ENCODE assay signal across 17 mouse cellular contexts in genomic region chr4:105860930-105861653, GRCm38 (mm10).
DNase-seq lines count a peak whose midpoint lies in the region; ATAC-seq lines count a peak whose summit lies in the region.
"Had no signal": no experiment of that assay in that cellular context is flagged by ENCODE, and none has a peak within 500 bp of the region (broad histone marks: within the 10 kb centered on the region; RNA-seq: fewer than 3 reads in every experiment).

No protein-coding gene starts in this region.

- H3K9ac ChIP-seq in hindbrain, embryonic 14.5 days, result no peak overlapping the region
- H3K9ac ChIP-seq: hindbrain, embryonic 13.5 days; lung, embryonic 14.5 days; neural tube, embryonic 13.5 days had no signal

- peak overlapping the region; percentile 35; the same call in 1 of the 2 replicates for H3K27ac ChIP-seq in hindbrain, embryonic 10.5 days
- no peak overlapping the region for H3K27ac ChIP-seq in hindbrain, embryonic 14.5 days
- peak overlapping the region; percentile 83 for H3K27ac ChIP-seq in embryonic facial prominence, embryonic 10.5 days (replicated peaks)
- H3K27ac ChIP-seq: heart, adult 2 months; hindbrain, embryonic 13.5 days; neural tube, embryonic 13.5 days had no signal

- H3K4me2 ChIP-seq in hindbrain, embryonic 14.5 days (replicated peaks), result no peak overlapping the region
- H3K4me2 ChIP-seq: hindbrain, embryonic 13.5 days; lung, embryonic 14.5 days; midbrain, embryonic 11.5 days; neural tube, embryonic 13.5 days had no signal

- DNase-seq in hindbrain, embryonic 10.5 days (ENCODE audit: low spot score), result peak; percentile 66
- no peak for DNase-seq in hindbrain, embryonic 14.5 days (ENCODE audit: low spot score)
- DNase-seq in NIH3T3 (ENCODE audit: low read depth), result peak; percentile 76
- peak; percentile 93 for DNase-seq in embryonic facial prominence, embryonic 10.5 days (ENCODE audit: low spot score)
- peak; percentile 90 for DNase-seq in hindlimb bud, embryonic 11.5 days (ENCODE audit: extremely low spot score, low read depth, low spot score)
- DNase-seq in layer of hippocampus, postnatal 14 days (ENCODE audit: low spot score in 2 of 2), result no peak
- no peak for DNase-seq in adrenal gland, postnatal 36 days
- DNase-seq in cerebellum, adult 8-10 months, result no peak
- DNase-seq: cerebellum, postnatal 36 days; heart, adult 2 months; kidney, postnatal 25 days; lung, embryonic 14.5 days; thymus, postnatal 36 days had no signal

- no peaks in the 10 kb centered on the region for H3K27me3 ChIP-seq in hindbrain, embryonic 10.5 days (ENCODE audit: insufficient read depth, poor library complexity, severe bottlenecking)
- no peaks in the 10 kb centered on the region for H3K27me3 ChIP-seq in hindbrain, embryonic 14.5 days (ENCODE audit: control insufficient read depth, insufficient read depth, low read length)
- H3K27me3 ChIP-seq in embryonic facial prominence, embryonic 10.5 days (replicated peaks; ENCODE audit: low read depth, poor library complexity, severe bottlenecking), result no peaks in the 10 kb centered on the region
- H3K27me3 ChIP-seq: hindbrain, embryonic 13.5 days; neural tube, embryonic 13.5 days had no signal

- H3K4me1 ChIP-seq in hindbrain, embryonic 10.5 days (replicated peaks), result peaks cover 13% of the 10 kb centered on the region; the same call in 1 of the 2 replicates
- no peaks in the 10 kb centered on the region for H3K4me1 ChIP-seq in hindbrain, embryonic 14.5 days (replicated peaks; ENCODE audit: control insufficient read depth, insufficient read depth, low read length)
- peaks cover 35% of the 10 kb centered on the region for H3K4me1 ChIP-seq in embryonic facial prominence, embryonic 10.5 days
- H3K4me1 ChIP-seq: hindbrain, embryonic 13.5 days; neural tube, embryonic 13.5 days had no signal

- 60% methylated on average over 11 of the region's 11 CpGs for WGBS in hindbrain, embryonic 10.5 days
- 78% methylated on average over 11 of the region's 11 CpGs for WGBS in hindbrain, embryonic 14.5 days
- WGBS in embryonic facial prominence, embryonic 10.5 days, result 21% methylated on average over 11 of the region's 11 CpGs

- H3K9me3 ChIP-seq in hindbrain, embryonic 10.5 days, result no peaks in the 10 kb centered on the region
- H3K9me3 ChIP-seq in hindbrain, embryonic 14.5 days (ENCODE audit: control insufficient read depth, low read length), result no peaks in the 10 kb centered on the region
- no peaks in the 10 kb centered on the region for H3K9me3 ChIP-seq in embryonic facial prominence, embryonic 10.5 days
- H3K9me3 ChIP-seq: hindbrain, embryonic 13.5 days; neural tube, embryonic 13.5 days had no signal

- H3K4me3 ChIP-seq in hindbrain, embryonic 10.5 days, result no peak overlapping the region
- H3K4me3 ChIP-seq in hindbrain, embryonic 14.5 days (replicated peaks; ENCODE audit: low read length), result no peak overlapping the region
- no peak overlapping the region for H3K4me3 ChIP-seq in embryonic facial prominence, embryonic 10.5 days
- H3K4me3 ChIP-seq: heart, adult 2 months; hindbrain, embryonic 13.5 days; neural tube, embryonic 13.5 days had no signal

- no peak for ATAC-seq in hindbrain, embryonic 14.5 days (ENCODE audit: low FRiP score)
- ATAC-seq: forebrain, embryonic 16.5 days had no signal

- H3K36me3 ChIP-seq in hindbrain, embryonic 10.5 days, result no peaks in the 10 kb centered on the region
- no peaks in the 10 kb centered on the region for H3K36me3 ChIP-seq in hindbrain, embryonic 14.5 days (replicated peaks; ENCODE audit: control insufficient read depth, insufficient read depth)
- no peaks in the 10 kb centered on the region for H3K36me3 ChIP-seq in embryonic facial prominence, embryonic 10.5 days (replicated peaks)
- H3K36me3 ChIP-seq: hindbrain, embryonic 13.5 days; neural tube, embryonic 13.5 days had no signal

Comparison
In these comparisons a context has a peak if more than half of its experiments do, and no peak if none do; other contexts are left out.
1. DNase-seq: peak in hindbrain, embryonic 10.5 days (single experiment), NIH3T3 (single experiment), embryonic facial prominence, embryonic 10.5 days (single experiment) and hindlimb bud, embryonic 11.5 days (single experiment); none in hindbrain, embryonic 14.5 days (single experiment), layer of hippocampus, postnatal 14 days (0 of 2), adrenal gland, postnatal 36 days (0 of 2) and cerebellum, adult 8-10 months (single experiment).